Mouse (Mus musculus) embryo, embryonic 10 days (tissue): ENCODE measurements around the gene Gm38431.

Experiments
- DNase-seq: peaks from one replicate; pipeline ENCODE4 v3.0.0-alpha.2; 2015; ENCODE audit warnings: low spot score

Gm38431 gene

DNA sequence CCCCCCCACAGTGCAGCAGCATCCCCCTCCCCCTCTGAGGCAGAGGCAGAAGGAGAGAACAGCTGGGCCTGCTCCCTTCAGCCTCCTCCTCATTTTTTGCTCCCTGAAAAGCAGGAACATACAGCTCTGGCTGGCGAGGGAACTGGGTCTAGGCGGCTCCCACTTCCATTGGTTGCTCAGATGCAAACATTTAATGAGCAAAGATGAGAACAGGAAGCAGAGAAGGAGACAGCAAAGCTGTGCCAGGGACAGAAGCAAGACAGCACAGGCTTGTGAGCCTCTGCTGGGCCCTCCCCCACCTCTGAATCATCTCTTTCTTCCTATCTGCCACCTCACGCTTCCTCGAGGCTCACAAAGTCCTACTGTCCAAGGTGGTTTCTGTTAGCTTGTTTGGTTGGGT is 50.5 kb downstream of the Gm38431 start:
- no peak for DNase-seq

DNA sequence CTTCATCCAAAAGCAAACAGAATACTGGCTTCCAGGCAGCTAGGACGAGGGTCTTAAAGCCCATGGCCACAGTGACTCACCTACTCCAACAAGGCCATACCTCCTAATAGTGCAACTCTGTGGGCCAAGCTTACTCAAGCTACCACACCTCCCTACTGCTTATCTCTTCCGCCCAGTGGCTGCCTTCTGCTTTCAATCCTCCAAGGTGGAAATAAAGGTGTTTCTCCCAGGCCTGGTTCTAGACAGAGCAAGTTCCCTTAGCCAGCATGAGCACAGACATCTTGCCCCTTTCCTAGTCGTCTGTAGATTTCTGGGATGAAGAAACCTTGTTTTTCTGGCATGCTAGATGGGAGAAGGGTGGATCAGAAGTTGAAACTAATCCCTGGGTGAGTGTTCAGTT is 52.0 kb downstream of the Gm38431 start:
- no peak for DNase-seq

DNA sequence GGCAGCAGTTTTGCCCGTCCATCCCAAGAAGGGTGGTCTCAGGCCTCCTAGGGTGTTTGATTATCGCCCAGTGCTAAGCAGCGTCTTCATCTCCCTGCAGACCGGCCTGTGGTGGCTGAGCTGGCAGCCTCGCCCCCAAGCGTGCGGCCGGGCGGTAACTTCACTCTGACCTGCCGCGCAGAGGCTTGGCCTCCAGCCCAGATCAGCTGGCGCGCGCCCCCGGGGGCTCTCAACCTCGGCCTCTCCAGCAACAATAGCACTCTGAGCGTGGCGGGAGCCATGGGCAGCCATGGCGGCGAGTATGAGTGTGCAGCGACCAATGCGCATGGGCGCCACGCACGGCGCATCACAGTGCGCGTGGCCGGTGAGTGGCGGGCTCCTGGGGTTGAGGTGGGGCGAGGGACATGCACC is 54.3 kb downstream of the Gm38431 start:
- DNase-seq: no peak

DNA sequence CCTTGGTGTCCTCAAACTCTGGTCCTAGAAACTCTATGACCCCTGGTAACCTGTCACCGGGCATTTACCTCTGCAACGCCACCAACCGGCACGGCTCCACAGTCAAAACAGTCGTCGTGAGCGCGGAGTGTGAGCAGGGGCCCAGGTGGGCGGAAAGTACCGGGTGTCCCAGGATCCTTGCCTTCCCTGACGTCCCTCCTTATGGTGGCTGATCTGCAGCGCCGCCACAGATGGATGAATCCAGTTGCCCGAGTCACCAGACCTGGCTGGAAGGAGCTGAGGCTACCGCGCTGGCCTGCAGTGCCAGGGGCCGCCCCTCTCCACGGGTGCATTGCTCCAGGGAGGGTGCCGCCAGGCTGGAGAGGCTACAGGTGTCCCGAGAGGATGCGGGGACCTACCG is 55.1 kb downstream of the Gm38431 start:
- DNase-seq: no peak

DNA sequence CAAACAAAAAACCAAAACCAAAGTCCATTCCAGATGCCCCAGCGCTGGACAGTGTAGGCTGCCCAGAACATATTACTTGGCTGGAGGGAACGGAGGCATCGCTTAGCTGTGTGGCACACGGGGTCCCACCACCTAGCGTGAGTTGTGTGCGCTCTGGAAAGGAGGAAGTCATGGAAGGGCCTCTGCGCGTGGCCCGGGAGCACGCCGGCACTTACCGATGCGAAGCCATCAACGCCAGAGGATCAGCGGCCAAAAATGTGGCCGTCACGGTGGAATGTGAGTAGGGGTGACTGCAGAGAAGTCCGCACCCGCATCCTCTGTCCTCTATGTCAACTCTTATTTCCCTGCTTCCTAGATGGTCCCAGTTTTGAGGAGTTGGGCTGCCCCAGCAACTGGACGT is 55.6 kb downstream of the Gm38431 start:
- DNase-seq: no peak

DNA sequence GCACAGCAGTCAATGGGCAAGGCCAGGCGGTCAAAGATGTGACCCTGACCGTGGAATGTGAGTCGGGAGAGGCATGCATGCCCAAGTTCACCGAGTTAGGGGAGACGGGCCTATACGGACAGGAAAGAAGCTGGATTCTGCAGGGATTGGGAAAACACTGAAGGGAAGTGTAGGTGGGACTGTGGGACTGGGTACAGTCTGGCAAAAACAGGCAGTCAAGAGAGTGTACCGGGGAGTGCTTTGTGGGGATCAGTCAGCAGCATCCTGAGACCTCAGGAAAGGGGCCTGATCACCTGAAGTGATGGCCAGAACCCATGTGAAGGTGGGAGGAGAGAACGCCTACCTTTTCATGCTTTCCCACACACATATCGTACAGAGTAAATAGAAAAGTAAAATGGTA is 56.2 kb downstream of the Gm38431 start:
- DNase-seq: no peak

DNA sequence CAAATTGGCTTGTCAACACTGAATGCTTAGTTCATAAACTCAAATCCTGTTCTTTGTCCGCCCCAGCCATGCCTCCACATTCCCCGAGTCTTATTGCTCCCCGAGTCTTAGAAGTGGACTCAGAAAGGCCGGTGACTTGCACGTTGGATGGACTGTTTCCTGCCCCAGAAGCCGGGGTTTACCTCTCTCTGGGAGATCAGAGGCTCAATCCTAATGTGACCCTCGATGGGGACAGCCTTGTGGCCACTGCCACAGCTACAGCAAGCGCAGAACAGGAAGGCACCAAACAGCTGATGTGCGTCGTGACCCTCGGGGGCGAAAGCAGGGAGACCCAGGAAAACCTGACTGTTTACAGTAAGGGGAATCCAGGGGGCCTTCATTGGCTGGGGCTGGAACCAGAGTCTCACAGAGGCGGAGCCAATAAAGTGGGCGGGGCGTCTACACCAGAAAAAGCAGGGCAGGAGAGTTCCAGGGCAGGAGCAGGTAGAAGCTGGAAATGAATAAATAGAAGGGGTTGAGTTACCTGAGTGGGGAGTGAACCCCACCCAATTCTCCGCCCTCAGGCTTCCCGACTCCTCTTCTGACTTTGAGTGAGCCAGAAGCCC is 57.2 kb downstream of the Gm38431 start:
- DNase-seq: no peak

DNA sequence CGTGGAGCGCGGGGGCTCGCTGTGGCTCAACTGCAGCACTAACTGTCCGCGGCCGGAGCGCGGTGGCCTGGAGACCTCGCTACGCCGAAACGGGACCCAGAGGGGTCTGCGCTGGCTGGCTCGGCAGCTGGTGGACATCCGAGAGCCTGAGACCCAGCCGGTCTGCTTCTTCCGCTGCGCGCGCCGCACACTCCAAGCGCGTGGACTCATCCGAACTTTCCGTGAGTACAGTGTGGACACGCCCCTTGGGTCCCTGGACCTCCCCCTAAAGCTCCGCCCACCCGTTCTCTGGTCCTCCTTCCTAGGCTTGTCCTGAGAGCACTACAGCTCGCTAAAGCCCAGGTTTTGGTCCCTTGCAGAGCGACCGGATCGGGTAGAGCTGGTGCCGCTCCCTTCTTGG is 58.7 kb downstream of the Gm38431 start:
- peak; percentile 89 for DNase-seq

DNA sequence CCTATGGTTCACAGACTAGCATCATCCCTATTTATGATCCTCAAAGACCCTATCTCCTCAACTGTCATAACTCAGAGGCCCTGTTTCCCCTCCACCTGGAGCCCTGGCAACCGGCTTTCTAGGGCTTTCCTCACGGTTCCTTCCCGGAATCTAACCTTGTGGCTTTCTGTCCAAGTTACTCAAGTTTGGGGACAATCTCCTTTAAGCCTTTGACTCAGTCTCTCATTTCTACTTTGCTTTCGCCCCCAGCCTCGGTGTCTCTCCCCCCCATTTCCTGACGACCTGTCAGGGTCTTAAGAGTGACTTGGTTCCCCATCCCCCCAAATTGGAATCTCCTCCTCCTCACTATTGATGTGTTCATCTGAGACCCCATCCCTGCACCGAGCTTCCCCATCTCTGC is 59.3 kb downstream of the Gm38431 start:
- DNase-seq: no peak

DNA sequence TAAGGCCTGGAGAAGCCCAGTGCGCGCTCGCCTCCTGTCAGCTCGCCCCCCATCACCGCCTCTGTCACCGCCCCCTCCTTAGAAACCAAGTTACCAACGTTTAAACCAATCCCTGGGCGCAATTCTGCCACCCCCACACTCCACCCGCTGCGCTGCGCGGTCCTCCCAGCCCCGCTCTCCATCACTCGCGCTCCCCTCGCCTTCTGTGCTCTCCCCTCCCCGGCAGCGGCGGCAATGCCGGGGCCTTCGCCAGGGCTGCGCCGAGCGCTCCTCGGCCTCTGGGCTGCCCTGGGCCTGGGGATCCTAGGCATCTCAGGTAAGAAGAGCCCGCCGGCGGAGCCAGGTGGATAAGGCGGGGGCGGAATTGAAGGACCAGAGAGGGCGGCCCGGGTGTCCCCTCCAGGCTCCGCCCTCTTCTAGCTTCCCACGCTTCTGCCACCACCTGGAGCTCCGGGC is 59.9 kb downstream of the Gm38431 start, which contains the start of gene Icam5:
TSS of gene Icam5 (plus strand) at position 178 of the 456 bp plus-strand sequence.
- no peak for DNase-seq

DNA sequence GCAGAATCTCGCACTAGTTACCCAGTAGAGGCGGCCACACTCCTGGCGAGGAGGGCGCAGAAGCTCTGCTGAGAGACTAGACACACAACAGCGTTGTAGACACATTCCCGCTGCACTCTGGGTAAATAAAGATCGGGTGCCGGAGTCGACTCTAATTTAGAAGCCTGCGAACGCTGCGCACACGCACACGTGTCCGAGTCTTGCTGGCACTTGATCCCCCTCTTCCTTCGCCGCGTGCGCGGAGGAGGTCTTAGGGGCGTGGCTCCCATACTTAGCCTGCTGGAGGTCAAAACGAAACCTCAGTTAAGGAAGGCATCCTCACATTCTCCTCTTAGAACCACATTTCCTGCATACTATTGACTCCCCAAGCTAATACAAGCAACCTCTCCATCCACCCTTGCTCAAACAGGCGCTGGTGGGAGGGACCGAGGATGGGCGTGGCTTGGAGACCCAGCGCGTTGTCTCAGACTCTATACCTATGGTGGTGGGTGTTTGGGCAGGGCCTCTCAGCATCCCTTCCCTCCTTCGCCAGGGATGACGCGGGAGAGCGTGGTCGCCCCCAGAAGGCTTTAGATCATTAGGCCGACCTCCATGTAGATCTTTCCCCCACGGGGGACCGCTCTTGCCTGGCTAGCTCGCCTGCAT is 60.4 kb downstream of the Gm38431 start:
- peak; percentile 60 for DNase-seq

DNA sequence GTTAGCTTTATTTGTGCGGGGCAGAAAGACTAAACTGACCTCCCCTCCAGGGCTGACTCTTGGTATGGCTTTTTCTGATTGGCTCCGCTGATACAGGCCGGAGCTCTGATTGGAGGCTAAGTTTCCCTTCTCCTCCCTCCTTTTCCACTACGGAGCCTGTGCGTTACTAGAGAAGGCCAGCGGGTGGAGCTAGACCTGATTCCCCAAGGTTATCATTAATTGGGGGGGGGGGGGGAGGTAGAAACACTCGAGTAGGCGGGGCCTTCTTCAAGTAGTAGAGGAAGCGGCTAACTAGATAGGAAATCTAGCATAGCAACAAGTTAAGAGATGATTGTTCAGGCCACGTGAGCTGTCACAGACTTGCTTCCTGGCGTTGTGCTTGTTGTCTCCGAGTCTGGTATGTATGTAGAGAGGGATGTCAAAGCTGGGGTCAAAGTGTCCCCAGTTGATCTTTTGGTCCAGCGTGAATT is 61.0 kb downstream of the Gm38431 start:
- peak; percentile 94 for DNase-seq

DNA sequence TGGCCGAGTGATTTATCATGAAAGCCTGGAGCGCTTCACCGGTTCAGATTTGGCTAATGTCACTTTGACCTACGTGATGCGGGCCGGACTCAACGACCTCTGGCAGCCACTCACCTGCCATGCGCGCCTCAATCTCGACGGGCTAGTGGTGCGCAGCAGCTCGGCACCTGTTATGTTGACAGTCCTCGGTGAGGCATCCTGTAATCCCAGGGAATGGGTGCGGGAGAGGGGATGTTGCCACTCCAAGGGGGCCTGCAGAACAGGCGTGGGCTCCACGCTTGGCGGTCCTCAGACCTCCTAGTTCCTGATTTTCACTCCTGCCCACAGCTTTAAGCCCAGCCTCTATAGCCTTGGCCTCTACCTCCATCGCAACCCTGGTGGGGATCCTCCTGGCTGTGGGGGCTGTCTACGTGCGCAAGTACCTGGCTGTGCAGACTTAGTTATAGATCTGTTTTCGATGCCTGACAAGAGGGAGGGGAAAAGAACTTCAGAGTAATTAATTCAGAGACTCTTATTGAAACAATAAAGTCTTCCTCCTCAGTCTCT is 61.7 kb downstream of the Gm38431 start:
- no peak for DNase-seq

DNA sequence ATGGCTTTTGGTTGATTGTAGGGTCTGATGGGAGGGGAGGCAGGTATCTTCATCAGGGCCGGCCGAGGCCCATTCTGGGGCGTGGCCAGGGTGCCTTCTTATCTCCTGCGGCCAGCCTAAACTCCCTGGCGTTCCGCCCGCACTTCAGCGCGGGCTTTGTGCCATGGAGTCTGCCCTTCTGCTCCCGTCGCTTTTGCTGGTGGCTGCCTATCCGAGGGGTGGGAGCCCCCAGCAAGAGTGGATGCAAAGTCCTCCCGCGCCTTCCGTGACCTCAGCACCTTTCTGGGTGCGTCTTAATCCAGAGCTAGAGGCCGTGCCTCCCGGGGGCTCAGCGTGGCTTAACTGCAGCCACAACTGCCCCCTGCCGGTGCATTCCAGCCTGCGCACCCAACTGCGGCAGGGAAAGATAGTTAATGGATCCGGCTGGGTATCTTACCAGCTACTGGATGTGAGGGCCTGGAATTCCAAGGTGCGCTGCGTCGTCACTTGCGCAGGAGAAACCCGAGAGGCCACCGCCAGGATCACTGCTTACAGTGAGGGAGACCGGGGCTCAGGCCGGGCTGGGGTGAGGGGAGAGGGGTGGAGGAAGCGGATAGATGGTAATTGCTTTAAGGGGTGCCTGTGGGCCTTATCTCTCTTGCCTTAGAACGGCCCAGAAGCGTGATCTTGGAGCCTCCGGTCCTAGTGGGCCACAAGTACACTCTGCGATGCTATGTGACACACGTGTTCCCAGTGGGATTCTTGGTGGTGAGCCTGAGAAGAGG is 62.3 kb downstream of the Gm38431 start, which contains the start of gene Icam4:
TSS of gene Icam4 (plus strand) at position 83 of the 764 bp plus-strand sequence.
- peak; percentile 90 for DNase-seq

DNA sequence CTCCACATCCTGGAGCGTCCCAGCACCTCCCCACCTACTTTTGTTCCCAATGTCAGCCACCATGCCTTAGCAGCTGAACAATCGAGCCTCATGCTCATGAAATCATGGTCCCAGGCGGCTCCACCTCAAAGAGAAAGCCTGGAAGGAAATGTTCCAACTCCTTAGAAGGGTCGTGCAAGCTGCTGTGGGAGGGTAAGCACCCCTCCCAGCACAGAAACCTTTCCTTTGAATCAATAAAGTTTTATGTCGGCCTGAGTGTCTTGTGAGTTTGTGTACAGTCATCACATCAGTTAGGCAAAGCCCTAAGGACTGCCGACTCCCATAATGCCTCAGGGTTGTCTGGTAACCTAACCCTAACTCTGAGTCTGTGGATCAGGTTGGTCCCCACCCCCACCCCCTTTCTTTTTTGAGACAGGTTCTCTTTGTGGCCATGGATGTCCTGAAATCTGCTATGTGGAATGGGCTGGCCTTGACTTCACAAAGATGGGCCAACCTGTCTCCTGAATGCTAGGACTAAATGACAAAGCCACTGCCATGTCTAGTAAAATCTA is 63.2 kb downstream of the Gm38431 start:
- no peak for DNase-seq

DNA sequence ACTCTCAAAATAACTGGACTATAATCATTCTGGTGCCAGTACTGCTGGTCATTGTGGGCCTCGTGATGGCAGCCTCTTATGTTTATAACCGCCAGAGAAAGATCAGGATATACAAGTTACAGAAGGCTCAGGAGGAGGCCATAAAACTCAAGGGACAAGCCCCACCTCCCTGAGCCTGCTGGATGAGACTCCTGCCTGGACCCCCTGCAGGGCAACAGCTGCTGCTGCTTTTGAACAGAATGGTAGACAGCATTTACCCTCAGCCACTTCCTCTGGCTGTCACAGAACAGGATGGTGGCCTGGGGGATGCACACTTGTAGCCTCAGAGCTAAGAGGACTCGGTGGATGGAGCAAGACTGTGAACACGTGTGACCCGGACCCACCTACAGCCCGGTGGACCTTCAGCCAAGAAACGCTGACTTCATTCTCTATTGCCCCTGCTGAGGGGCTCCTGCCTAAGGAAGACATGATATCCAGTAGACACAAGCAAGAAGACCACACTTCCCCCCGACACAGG is 64.0 kb downstream of the Gm38431 start:
- DNase-seq: no peak

DNA sequence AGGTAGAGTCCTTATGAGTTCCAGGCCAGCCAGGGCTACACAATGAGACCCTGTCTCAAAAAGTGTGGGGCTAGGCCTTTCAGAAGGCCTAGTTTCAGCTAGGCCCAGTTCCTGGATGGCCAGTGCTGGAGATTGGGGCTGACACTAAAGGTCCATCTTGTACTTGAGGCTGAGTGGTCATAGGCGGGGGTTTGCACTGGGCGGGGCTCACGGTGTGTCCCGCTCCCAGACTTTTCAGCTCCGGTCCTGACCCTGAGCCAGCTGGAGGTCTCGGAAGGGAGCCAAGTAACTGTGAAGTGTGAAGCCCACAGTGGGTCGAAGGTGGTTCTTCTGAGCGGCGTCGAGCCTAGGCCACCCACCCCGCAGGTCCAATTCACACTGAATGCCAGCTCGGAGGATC is 64.9 kb downstream of the Gm38431 start:
- no peak for DNase-seq

DNA sequence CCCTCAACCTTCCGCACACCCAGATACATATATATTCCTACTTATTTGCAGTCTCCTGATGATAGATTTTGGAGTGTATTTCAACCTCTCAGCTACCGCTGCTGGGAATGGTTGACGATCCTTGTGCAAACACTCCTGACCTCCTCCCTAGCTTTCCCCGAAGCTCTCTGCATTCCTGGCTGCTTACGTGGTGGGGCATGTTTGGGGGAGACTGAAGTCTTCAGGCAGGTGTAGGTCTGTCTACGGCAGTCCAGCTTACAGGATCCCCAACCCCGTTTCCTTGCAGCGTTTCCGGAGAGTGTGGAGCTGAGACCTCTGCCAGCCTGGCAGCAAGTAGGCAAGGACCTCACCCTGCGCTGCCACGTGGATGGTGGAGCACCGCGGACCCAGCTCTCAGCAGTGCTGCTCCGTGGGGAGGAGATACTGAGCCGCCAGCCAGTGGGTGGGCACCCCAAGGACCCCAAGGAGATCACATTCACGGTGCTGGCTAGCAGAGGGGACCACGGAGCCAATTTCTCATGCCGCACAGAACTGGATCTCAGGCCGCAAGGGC is 66.5 kb downstream of the Gm38431 start:
- DNase-seq: no peak

DNA sequence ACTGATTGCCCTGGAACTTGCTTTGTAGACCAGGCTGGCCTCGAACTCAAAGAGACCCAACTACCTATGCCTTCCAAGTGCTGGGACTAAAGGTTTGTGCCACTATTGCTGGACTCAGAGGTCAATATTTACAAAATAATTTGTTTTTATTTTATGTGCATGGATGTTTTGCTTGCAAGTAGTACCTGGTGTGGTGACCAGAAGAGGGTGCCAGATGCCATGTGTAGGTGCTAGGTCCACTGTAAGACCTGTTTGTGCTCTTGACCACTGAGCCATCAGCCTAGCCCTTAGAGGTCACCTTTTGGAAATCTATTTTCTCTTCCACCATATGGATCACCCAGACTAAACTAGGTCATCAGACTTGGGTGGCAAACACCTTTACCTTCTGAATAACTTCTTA is 69.1 kb downstream of the Gm38431 start:
- DNase-seq: no peak

DNA sequence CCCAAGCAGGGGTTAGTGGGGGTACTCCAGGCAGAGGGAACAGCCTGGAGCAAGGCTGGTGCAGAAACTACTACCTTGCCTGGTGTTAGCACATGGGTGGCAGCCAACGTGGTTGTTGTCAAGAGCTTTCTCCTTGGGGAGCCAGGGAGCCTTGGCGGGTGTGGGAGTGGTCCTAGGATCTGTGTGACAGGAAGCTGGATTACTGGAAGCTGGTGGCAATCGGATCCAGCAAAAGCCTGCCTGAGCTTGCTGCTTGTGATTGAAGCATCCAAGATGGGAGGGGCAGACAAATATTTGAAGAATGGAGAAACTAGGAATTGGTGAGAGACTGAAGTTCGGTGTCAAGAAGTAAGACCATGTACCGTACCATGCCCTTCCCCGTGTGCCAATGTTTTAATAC is 69.5 kb downstream of the Gm38431 start:
- no peak for DNase-seq

DNA sequence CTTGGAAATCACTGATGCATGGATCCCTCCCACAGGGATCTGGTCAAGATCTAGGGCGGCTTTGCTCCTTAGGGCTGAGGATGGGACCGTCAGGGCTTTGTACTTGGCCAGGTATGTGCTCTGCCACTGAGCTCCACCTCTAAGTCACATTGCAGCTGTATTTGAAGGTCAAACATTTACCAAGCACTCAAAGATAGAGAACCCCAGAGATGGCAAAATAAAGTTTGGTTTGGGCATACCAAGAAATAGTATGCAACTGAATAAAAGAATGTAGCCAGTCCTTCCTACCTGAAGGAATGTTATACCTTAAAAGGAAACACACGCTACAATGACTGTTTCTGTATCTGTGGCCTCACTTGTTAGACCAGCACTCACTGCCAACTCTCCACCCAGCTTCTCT is 70.4 kb downstream of the Gm38431 start:
- no peak for DNase-seq

DNA sequence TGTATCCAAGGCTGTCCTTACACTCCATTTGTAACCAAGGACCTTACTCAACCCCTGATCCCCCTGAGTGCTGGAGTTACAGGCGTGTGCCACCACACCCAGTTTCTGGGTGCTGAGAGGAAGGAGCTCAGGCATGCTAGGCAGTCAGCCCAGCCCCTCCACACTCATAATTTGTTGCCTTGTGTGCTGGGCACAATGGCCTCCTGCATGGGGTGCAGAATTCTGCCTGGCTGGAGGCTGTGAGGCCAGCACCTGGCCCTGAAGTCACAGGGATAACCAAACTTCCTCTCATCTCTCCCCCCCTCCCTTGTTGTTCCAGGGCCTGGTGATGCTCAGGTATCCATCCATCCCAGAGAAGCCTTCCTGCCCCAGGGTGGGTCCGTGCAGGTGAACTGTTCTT is 73.2 kb downstream of the Gm38431 start:
- no peak for DNase-seq
